Mouse (Mus musculus): ENCODE results near the gene Ankrd28. TPM values are rescaled to one million over a fixed set of nuclear protein-coding genes. Genes with fewer than 3 reads are reported as not detected.

Ankrd28 gene
- polyA plus RNA-seq, 1 experiment from 2014 or later = 10.2 TPM

DNA sequence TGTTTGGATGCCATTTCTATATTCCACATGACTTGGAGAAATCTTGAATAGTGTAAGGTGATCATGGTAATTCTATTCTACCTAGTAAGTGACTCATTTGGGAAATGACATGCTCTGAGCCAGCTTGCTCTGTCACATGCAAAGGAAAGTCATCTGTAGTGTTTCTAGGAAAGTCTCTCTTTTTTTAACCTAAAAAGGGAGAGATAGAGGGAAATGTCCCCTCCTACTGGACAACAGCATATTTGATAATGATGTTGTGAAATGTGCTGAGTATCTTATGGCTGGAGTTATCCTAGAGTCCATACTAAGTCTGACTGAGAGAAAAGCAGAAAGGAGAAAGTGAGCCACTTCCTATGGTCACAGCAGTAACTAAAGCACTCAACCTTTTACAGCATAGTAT is 44.8 kb downstream of the Ankrd28 start:
- Histone ChIP-seq H3K9ac (ENCODE audit: low read length) (no peak overlapping the region), H3K36me3 (ENCODE audit: control insufficient read depth, insufficient read depth, low read length) (no peaks in the 10 kb centered on the region), H3K4me1 (ENCODE audit: control insufficient read depth, insufficient read depth, low read length) (peaks cover 16% of the 10 kb centered on the region), H3K27me3 (ENCODE audit: control insufficient read depth, insufficient read depth, low read length) (no peaks in the 10 kb centered on the region), H3K27ac (replicated peaks; ENCODE audit: low read depth, low read length) (no peak overlapping the region), H3K4me2 (ENCODE audit: low read depth, severe bottlenecking) (no peak overlapping the region), H3K4me3 (ENCODE audit: low read depth, low read length) (no peak overlapping the region), H3K9me3 (ENCODE audit: control insufficient read depth, low read length) (no peaks in the 10 kb centered on the region)
- no peak for ATAC-seq (ENCODE audit: insufficient number of reproducible peaks, low FRiP score, low TSS enrichment, low read depth)
- no peak for DNase-seq (ENCODE audit: low spot score)

DNA sequence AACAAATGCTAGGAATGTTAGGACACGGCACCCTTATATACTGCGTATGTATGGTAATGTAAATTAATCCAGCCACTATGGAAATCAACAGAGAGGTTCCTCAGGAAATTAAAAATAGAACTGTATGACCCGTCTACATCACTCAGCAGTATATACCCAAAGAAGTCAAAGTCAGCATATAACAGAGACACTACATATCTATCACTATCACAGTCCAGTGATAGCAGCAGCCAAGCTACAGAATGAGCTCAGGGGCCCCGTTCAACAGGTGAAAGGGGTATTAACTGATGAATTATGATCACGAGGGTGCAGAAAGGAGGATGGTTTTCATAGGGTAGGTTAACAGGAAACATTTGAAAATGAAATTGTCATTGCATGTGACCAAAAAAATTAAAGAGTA is 45.5 kb downstream of the Ankrd28 start:
- no peak for ATAC-seq (ENCODE audit: insufficient number of reproducible peaks, low FRiP score, low TSS enrichment, low read depth)
- Histone ChIP-seq H3K27me3 (ENCODE audit: control insufficient read depth, insufficient read depth, low read length) (no peaks in the 10 kb centered on the region), H3K27ac (replicated peaks; ENCODE audit: low read depth, low read length) (no peak overlapping the region), H3K4me3 (ENCODE audit: low read depth, low read length) (no peak overlapping the region), H3K4me1 (ENCODE audit: control insufficient read depth, insufficient read depth, low read length) (peaks cover 16% of the 10 kb centered on the region), H3K9me3 (ENCODE audit: control insufficient read depth, low read length) (no peaks in the 10 kb centered on the region), H3K4me2 (ENCODE audit: low read depth, severe bottlenecking) (no peak overlapping the region), H3K36me3 (ENCODE audit: control insufficient read depth, insufficient read depth, low read length) (no peaks in the 10 kb centered on the region), H3K9ac (ENCODE audit: low read length) (no peak overlapping the region)
- no peak for DNase-seq (ENCODE audit: low spot score)
- 85% methylated on average over 5 of the region's 5 CpGs for WGBS

GRCm38 (mm10) chr14:31781309-31782049 is 49.0 kb downstream of the Ankrd28 start:
- ATAC-seq (ENCODE audit: insufficient number of reproducible peaks, low FRiP score, low TSS enrichment, low read depth) = no peak
- DNase-seq (ENCODE audit: low spot score) = peak; percentile 38

DNA sequence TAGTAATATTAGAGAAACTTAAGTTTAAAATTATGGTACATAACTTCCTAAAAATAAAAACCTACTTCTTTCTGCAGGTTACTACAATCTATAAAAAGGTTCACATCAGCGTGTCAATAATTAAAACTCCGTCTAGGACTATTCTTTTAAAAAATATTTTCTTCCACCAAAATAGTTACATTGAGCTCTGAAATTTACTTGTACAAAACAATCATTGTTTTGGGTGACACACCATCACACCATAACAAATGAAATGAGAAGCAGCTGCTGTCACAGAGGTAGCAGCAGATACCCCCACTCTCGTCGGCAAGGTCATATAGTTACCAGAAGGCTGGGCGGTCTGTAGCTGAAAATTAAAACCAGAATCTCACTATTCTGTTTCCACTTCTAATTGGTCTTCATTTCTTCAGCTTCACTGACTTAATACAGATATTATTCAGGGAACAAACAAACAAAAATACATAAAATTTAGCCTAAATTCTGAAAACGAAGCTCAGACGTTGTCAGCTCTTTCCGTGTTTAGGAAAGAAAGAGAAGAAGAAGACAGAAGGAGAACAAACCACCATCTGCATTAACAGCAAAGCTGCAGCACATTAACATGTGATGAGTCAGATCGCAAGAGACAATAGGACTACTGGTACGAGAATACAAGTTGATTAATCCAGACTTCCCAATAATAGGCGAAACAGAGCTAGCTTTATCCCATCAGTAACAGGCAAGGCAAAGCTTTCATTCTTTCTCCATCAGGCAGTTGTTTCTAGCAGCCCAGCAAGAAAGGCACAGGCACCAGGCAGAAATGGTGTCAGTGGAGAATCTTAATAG is 49.8 kb downstream of the Ankrd28 start:
- Histone ChIP-seq H3K36me3 (ENCODE audit: control insufficient read depth, insufficient read depth, low read length) (no peaks in the 10 kb centered on the region), H3K9ac (ENCODE audit: low read length) (no peak overlapping the region), H3K27me3 (ENCODE audit: control insufficient read depth, insufficient read depth, low read length) (no peaks in the 10 kb centered on the region), H3K4me1 (ENCODE audit: control insufficient read depth, insufficient read depth, low read length) (peaks cover 19% of the 10 kb centered on the region), H3K4me3 (ENCODE audit: low read depth, low read length) (no peak overlapping the region), H3K27ac (replicated peaks; ENCODE audit: low read depth, low read length) (peak overlapping the region; percentile 69), H3K9me3 (ENCODE audit: control insufficient read depth, low read length) (no peaks in the 10 kb centered on the region), H3K4me2 (ENCODE audit: low read depth, severe bottlenecking) (peak overlapping the region; percentile 11; the same call in 1 of the 2 replicates)
- whole genome bisulfite sequencing = 46% methylated on average over 11 of the region's 11 CpGs
- ATAC-seq (ENCODE audit: insufficient number of reproducible peaks, low FRiP score, low TSS enrichment, low read depth) (no peak), DNase-seq (ENCODE audit: low spot score) (no peak)

More at GRCm38 (mm10) chr14:31781309-31782049, 49.0 kb downstream of the Ankrd28 start:
- peak overlapping the region; percentile 11; the same call in 1 of the 2 replicates for H3K4me2 ChIP-seq (ENCODE audit: low read depth, severe bottlenecking)
- peak overlapping the region; percentile 69 for H3K27ac ChIP-seq (replicated peaks; ENCODE audit: low read depth, low read length)
- no peak overlapping the region; the same call in 1 of the 2 replicates for H3K9ac ChIP-seq (ENCODE audit: low read length)
- peaks cover 19% of the 10 kb centered on the region for H3K4me1 ChIP-seq (ENCODE audit: control insufficient read depth, insufficient read depth, low read length)
- no peaks in the 10 kb centered on the region for H3K36me3 ChIP-seq (ENCODE audit: control insufficient read depth, insufficient read depth, low read length)
- H3K4me3 ChIP-seq (ENCODE audit: low read depth, low read length) = no peak overlapping the region
- 35% methylated on average over 11 of the region's 11 CpGs for WGBS
- H3K9me3 ChIP-seq (ENCODE audit: control insufficient read depth, low read length) = no peaks in the 10 kb centered on the region
- no peaks in the 10 kb centered on the region for H3K27me3 ChIP-seq (ENCODE audit: control insufficient read depth, insufficient read depth, low read length)

GRCm38 (mm10) chr14:31773518-31773917 is 56.9 kb downstream of the Ankrd28 start:
- H3K27me3 ChIP-seq (ENCODE audit: control insufficient read depth, insufficient read depth, low read length) = no peaks in the 10 kb centered on the region
- no peak overlapping the region for H3K9ac ChIP-seq (ENCODE audit: low read length)
- DNase-seq (ENCODE audit: low spot score) (no peak), ATAC-seq (ENCODE audit: insufficient number of reproducible peaks, low FRiP score, low TSS enrichment, low read depth) (no peak)
- H3K36me3 ChIP-seq (ENCODE audit: control insufficient read depth, insufficient read depth, low read length) = no peaks in the 10 kb centered on the region
- H3K27ac ChIP-seq (replicated peaks; ENCODE audit: low read depth, low read length) = no peak overlapping the region
- no peaks in the 10 kb centered on the region for H3K4me1 ChIP-seq (ENCODE audit: control insufficient read depth, insufficient read depth, low read length)
- H3K4me3 ChIP-seq (ENCODE audit: low read depth, low read length) = no peak overlapping the region
- no peaks in the 10 kb centered on the region for H3K9me3 ChIP-seq (ENCODE audit: control insufficient read depth, low read length)
- WGBS = 95% methylated on average over 4 of the region's 4 CpGs
- no peak overlapping the region for H3K4me2 ChIP-seq (ENCODE audit: low read depth, severe bottlenecking)

GRCm38 (mm10) chr14:31772251-31772650 is 58.2 kb downstream of the Ankrd28 start:
- H3K9ac ChIP-seq (ENCODE audit: low read length) = no peak overlapping the region
- H3K9me3 ChIP-seq (ENCODE audit: control insufficient read depth, low read length) = no peaks in the 10 kb centered on the region
- no peak overlapping the region for H3K4me3 ChIP-seq (ENCODE audit: low read depth, low read length)
- no peaks in the 10 kb centered on the region for H3K4me1 ChIP-seq (ENCODE audit: control insufficient read depth, insufficient read depth, low read length)
- no peaks in the 10 kb centered on the region for H3K27me3 ChIP-seq (ENCODE audit: control insufficient read depth, insufficient read depth, low read length)
- no peak overlapping the region for H3K4me2 ChIP-seq (ENCODE audit: low read depth, severe bottlenecking)
- no peak for ATAC-seq (ENCODE audit: insufficient number of reproducible peaks, low FRiP score, low TSS enrichment, low read depth)
- no peak overlapping the region for H3K27ac ChIP-seq (replicated peaks; ENCODE audit: low read depth, low read length)
- H3K36me3 ChIP-seq (ENCODE audit: control insufficient read depth, insufficient read depth, low read length) = no peaks in the 10 kb centered on the region
- DNase-seq (ENCODE audit: low spot score) = no peak

DNA sequence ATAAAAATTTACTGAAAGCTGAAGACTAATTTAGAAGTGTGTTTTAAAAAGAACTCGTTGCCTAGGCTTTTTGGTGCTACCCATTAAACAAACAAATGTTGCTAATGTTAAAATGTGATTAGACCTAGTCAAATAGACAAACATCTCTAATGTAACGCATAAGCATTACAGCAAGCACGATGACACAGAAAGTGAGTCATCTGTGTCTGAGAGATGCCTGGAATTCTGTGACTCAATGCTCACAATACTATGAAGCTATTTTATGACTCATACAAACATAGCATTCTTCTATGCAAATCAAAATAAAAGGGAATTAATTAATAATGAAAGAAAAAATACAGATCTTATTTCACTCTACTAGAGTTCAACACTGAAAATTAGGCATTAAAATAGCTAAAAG is 61.9 kb downstream of the Ankrd28 start:
- Histone ChIP-seq H3K4me1 (ENCODE audit: control insufficient read depth, insufficient read depth, low read length) (no peaks in the 10 kb centered on the region), H3K27ac (replicated peaks; ENCODE audit: low read depth, low read length) (no peak overlapping the region), H3K4me2 (ENCODE audit: low read depth, severe bottlenecking) (no peak overlapping the region), H3K4me3 (ENCODE audit: low read depth, low read length) (no peak overlapping the region), H3K27me3 (ENCODE audit: control insufficient read depth, insufficient read depth, low read length) (no peaks in the 10 kb centered on the region), H3K9ac (ENCODE audit: low read length) (no peak overlapping the region), H3K9me3 (ENCODE audit: control insufficient read depth, low read length) (no peaks in the 10 kb centered on the region), H3K36me3 (ENCODE audit: control insufficient read depth, insufficient read depth, low read length) (no peaks in the 10 kb centered on the region)
- 92% methylated on average over 3 of the region's 3 CpGs for WGBS
- no peak for DNase-seq (ENCODE audit: low spot score)
- no peak for ATAC-seq (ENCODE audit: insufficient number of reproducible peaks, low FRiP score, low TSS enrichment, low read depth)

DNA sequence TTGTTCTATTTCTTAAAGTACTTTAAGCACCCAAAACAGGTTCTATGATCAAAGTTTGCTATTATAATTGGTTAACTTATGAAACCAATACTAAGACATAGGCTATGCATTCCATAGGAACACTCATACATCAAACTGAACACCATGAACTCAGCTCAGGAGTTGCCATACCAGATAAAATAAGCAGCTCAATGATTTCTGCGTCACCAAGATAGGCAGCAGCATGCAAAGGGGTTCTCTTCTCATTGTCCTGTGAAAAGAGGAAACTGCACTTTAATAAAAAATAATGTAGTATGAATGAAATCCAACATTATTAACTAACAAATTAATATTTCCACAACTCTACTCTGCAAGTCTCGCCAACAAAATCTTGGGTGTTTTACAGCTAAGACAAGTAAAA is 66.4 kb downstream of the Ankrd28 start:
- Histone ChIP-seq H3K27me3 (ENCODE audit: control insufficient read depth, insufficient read depth, low read length) (no peaks in the 10 kb centered on the region), H3K4me2 (ENCODE audit: low read depth, severe bottlenecking) (no peak overlapping the region), H3K9ac (ENCODE audit: low read length) (no peak overlapping the region), H3K4me3 (ENCODE audit: low read depth, low read length) (no peak overlapping the region), H3K9me3 (ENCODE audit: control insufficient read depth, low read length) (no peaks in the 10 kb centered on the region), H3K27ac (replicated peaks; ENCODE audit: low read depth, low read length) (no peak overlapping the region), H3K36me3 (ENCODE audit: control insufficient read depth, insufficient read depth, low read length) (no peaks in the 10 kb centered on the region), H3K4me1 (ENCODE audit: control insufficient read depth, insufficient read depth, low read length) (no peaks in the 10 kb centered on the region)
- 87% methylated on average over 2 of the region's 2 CpGs for WGBS
- ATAC-seq (ENCODE audit: insufficient number of reproducible peaks, low FRiP score, low TSS enrichment, low read depth) (no peak), DNase-seq (ENCODE audit: low spot score) (no peak)
